Mouse (Mus musculus): ENCODE measurements around the gene Inka1. TPM values are rescaled to one million over a fixed set of nuclear protein-coding genes. Genes with fewer than 3 reads are reported as not detected.

Inka1 gene
- total RNA-seq, 2 experiments from 2014 or later, result 18.2 to 23.2 TPM

- ATAC-seq (replicated peaks; ENCODE audit: poor library complexity), result no peak
These were observed 1.5 kb downstream of the Inka1 start for GRCm38 (mm10) chr9:107984052-107984753.

DNA sequence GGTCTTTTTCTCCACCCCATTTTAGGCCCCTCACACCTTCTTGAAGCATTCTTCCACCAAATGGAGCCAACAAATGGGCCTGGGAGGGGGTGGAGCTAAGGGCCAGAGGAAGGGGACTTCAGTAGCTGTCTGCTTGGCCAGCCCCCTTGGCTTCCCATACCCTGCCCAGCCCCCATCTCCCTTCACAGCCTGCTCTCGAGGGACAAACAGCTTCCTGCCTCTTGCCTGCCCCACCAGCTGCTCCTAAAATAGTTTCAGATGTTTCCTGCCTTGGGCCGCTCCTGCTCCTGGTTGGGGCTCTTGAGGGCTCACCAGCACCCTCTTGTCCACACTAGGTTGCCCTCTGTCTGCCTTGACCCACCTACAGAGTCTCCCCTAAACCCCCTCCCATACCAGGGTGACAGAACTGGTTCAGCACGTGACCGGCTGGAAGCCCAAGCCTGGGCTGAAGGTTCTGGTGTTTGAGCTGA, 2.2 kb downstream of the Inka1 start:
- ATAC-seq (replicated peaks; ENCODE audit: poor library complexity), result peak; percentile 36

- ATAC-seq (replicated peaks; ENCODE audit: poor library complexity), result peak; percentile 61
These were observed 2.9 kb downstream of the Inka1 start, which contains the start of gene Gm20661 for GRCm38 (mm10) chr9:107982681-107983346. Gene Gm20661, plus strand, starts transcription at chr9:107983058.

- ATAC-seq (replicated peaks; ENCODE audit: poor library complexity), result 0 out of 2 replicates have a peak, but pooled peaks have one; percentile 3
These were observed 3.7 kb downstream of the Inka1 start for GRCm38 (mm10) chr9:107981684-107982605.

DNA sequence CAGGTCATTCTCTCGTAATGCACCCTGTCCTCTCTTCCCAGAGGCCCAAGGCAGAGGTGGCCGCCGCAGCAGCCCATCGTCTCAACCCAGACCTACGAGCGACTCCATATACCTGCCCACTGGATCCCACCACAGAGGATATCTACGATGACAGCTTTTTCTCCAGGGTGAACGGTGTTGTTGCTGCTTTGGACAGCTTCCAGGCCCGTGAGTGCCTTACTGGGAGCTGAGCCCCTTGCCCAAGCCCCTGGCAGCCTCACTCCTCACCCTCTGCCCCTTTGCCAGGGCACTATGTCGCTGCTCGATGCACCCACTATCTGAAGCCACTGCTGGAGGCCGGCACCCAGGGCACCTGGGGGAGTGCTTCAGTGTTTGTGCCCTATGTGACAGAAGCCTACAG, 6.9 kb downstream of the Inka1 start:
- no peak for ATAC-seq (replicated peaks; ENCODE audit: poor library complexity)

DNA sequence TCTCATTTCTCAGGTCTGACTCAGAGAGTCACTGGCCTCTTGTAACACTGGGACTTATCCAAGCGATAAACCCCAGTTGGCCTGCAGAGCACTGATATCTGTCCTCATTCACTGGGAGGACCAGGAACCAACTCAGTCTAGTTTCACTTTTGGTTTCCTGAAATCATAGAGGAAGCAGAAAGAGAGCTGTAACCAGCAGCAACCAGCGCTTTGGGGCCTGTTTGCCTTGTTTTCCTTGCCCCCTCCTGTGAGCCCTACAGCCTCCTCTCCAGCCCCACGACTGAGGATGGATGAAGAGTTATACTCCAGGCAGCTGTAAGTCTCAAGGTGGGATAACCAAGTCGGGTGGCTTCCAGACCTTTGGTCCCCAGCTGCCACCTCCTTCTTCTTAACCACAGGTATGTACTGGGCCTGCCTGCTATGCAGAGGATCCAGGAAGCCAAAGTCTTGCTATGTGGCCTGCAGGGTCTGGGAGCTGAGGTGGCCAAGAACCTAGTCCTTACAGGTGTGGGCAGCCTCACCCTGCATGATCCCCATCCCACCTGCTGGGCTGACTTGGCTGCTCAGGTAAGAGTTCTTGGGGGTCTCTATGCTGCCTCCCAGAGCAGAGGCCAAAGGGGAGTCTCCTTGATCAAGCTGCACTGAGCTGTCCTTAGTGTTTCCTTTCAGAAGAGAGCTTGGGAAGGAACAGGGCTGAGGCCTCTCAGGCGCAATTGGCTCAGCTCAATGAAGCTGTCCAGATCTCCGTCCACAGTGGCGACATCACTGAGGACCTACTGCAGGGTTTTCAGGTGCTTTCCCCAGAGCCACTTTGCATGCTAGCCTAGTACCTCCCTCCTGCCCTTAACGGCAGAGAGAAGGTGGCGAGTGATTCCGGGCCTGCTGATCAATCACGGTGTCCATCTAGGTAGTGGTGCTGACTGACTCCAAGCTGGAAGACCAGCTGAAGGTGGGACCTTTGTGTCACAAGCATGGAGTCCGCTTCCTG, 10.0 kb downstream of the Inka1 start, which contains the start of gene Uba7:
TSS of gene Uba7 (plus strand) at position 107 of the 988 bp plus-strand sequence.
- ATAC-seq (replicated peaks; ENCODE audit: poor library complexity), result peak; percentile 59

GRCm38 (mm10) chr9:107974491-107975171, 11.0 kb downstream of the Inka1 start:
- ATAC-seq (replicated peaks; ENCODE audit: poor library complexity), result peak; percentile 45

- peak; percentile 71 for ATAC-seq (replicated peaks; ENCODE audit: poor library complexity)
These were observed 13.8 kb downstream of the Inka1 start for GRCm38 (mm10) chr9:107971690-107972541.

- ATAC-seq (replicated peaks; ENCODE audit: poor library complexity), result no peak
These were observed 15.4 kb downstream of the Inka1 start for GRCm38 (mm10) chr9:107970311-107970710.

DNA sequence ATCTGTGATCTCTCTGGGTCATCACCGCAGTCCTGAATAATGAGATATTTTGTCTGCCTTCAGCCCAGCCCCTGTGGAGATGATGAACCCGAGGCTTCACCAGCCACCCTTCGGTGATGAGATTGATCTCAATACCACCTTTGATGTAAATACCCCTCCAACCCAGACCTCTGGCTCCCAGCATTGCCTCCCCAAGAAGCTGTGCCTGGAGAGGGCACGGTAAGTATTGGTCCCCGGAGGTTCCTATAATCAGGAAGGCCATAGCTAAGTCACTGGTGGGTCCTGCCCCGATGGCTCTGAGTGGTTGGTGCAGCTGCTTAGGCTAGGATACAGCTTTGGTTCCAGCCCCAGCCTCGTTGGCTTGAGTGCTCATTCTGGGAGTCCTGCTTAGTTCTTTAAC, 17.1 kb downstream of the Inka1 start:
- no peak for ATAC-seq (replicated peaks; ENCODE audit: poor library complexity)

DNA sequence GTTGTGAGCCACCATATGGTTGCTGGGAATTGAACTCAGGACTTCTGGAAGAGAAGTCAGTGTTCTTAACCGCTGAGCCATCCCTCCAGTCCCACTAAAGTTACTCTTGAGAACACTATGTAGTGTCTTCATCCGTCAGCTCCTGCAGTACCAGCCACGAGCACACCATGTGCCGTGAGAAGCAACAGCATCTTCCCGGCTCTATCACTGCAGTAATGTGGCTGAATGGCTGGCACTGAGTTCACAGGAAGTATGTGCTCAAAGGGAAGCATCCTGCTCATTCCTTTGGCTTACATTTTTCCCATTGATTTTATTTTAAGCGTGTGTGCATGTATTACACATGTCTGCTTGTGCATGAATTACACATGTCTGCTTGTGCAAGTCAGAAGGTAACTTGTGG, 18.2 kb downstream of the Inka1 start:
- ATAC-seq (replicated peaks; ENCODE audit: poor library complexity), result no peak

- ATAC-seq (replicated peaks; ENCODE audit: poor library complexity), result no peak
These were observed 19.0 kb downstream of the Inka1 start for GRCm38 (mm10) chr9:107966676-107967075.

DNA sequence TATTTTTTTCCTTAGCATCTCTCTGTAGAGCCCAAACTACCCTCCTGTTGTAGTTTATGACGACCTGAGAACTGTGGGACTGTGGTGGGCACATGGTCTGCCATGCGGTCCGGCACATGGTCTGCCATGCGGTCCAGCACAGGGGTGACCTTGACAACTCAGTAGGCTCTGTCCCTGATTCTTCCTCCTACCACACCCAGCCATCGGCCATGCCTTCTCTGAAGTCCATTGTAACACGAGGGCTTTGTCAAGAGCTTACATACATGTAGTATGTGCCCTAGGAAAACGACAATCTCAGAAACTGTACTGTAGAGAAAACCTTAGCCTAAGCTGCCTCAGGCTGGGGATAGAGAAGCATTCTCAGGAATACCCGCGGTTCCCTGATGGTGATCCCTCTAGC, 21.0 kb downstream of the Inka1 start:
- ATAC-seq (replicated peaks; ENCODE audit: poor library complexity), result no peak

- peak; percentile 80 for ATAC-seq (replicated peaks; ENCODE audit: poor library complexity)
These were observed 22.0 kb downstream of the Inka1 start for GRCm38 (mm10) chr9:107963700-107964099.

DNA sequence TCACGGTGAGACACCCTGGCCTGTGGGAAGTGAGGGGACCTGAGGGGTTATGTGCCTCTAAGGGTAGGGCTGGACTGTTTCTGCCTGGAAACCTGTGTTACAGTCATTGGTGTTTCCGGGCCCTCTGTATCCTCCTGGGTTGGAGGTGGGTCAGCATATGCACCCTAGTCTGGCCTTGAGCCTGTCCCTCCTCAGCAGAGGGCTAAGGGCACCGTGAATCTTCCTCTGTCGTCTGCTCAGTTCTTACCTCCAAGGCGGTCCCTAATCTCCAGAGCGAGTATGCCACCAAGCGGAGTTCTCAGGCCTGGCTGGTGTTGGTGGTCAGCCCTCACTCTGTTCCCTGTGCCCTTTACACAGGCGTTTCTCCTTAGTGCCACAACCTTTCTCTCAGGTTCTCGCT, 22.8 kb downstream of the Inka1 start:
- ATAC-seq (replicated peaks; ENCODE audit: poor library complexity), result no peak

GRCm38 (mm10) chr9:107961881-107962280, 23.8 kb downstream of the Inka1 start:
- ATAC-seq (replicated peaks; ENCODE audit: poor library complexity), result 0 out of 2 replicates have a peak, but pooled peaks have one; percentile 23

DNA sequence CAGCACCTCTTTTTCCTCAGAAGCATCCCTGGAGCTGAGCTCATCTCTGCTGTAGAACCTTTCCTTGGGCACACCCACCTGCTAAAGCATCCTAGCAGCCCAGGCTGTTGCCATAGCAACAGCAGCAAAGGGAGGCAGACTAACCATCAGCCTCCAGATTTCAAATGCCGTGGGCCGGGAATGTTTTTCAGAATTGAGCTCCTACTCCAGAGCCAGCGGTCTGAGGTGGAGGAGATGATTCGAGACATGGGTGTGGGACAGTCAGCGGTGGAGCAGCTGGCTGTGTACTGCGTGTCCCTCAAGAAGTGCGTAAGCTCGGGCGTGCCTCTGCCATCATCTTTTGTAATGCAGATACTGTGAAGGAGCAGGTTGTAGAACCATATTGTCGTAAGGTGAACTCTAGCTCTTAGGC, 24.3 kb downstream of the Inka1 start:
- no peak for ATAC-seq (replicated peaks; ENCODE audit: poor library complexity)

DNA sequence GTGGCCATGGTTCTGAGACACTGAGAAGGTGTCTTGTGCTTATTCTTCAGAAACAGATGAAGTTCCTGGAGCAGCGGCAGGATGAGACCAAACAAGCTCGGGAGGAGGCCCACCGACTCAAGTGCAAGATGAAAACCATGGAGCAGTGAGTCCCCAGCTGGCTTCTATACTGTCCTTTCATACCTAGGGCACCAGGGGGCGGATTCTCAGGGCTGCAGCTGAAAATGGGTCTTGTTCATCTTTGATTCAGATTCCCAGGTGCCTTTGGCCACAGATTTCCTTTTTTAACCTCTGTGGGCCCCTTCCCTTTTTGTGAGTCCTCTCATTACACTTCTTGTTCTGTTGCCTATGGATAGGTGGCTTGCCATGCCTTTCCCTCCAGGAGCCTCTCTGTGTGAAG, 24.8 kb downstream of the Inka1 start:
- 0 out of 2 replicates have a peak, but pooled peaks have one; percentile 35 for ATAC-seq (replicated peaks; ENCODE audit: poor library complexity)

Data from megakaryocyte progenitor cell, adult 5-6 weeks (primary cell).